Mouse (Mus musculus): Measurements from ENCODE around the gene Lacc1. TPM values are rescaled to one million over a fixed set of nuclear protein-coding genes. Genes with fewer than 3 reads are reported as not detected.
"Not testable (repeated sequence)": the region's sequence is repeated elsewhere in the genome, so short reads cannot be mapped to it uniquely, and the experiment has no call there.

The Lacc1 gene
- polyA plus RNA-seq, 1 experiment from 2014 or later: 1.7 TPM

DNA sequence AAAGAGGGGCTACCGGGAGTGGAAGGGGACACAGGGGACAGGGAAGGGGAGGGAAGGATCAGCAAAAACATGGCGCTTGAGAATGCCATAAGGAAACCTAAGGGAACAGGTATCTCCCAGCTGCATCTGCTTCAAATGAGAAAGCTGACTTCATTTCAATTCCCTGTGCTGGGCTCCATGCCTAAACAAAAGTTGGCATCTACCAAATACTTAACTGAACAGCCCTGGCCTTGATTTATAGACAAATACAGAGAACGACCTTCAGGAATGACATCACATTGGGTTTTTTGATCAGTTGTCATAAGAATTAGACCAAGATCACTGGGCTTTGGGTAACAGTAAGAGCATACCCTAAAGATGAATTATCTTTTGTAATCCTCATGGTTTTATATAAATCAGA lies 12.2 kb downstream of the Lacc1 start:
- H3K9me3 ChIP-seq: no peaks in the 10 kb centered on the region
- no peak overlapping the region for H3K9ac ChIP-seq (replicated peaks)
- no peak overlapping the region for H3K27ac ChIP-seq (replicated peaks)
- no peak overlapping the region for H3K4me3 ChIP-seq
- no peaks in the 10 kb centered on the region for H3K36me3 ChIP-seq
- H3K4me1 ChIP-seq: no peaks in the 10 kb centered on the region
- no peaks in the 10 kb centered on the region for H3K27me3 ChIP-seq
- ATAC-seq (replicated peaks): no peak
- 80% methylated on average over 3 of the region's 3 CpGs for WGBS
- H3K4me2 ChIP-seq (replicated peaks): no peak overlapping the region

DNA sequence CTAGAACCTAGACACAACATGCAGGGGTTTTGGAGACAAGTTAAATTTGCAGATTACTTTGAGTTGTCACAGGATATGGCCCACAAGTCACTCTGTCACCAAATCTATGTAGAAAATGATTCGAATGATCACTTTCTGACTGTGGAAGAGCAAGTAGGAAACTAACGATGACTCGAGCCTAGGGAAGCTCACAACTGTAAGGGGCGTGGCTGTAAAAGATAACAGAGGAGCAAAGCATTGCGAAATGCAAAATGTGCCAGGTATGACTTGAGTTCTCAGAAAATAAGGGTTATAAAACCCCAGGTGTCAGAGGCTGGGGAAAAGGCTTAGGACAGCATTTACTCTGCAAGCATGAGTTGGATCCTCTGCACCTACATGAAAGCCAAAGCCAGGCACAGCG lies 19.5 kb downstream of the Lacc1 start:
- Histone ChIP-seq H3K27ac (replicated peaks) (no peak overlapping the region), H3K36me3 (no peaks in the 10 kb centered on the region), H3K4me3 (no peak overlapping the region), H3K9me3 (no peaks in the 10 kb centered on the region), H3K4me1 (no peaks in the 10 kb centered on the region), H3K27me3 (no peaks in the 10 kb centered on the region), H3K4me2 (replicated peaks) (no peak overlapping the region), H3K9ac (replicated peaks) (no peak overlapping the region)
- no peak for ATAC-seq (replicated peaks)
- whole genome bisulfite sequencing: 88% methylated on average over 6 of the region's 6 CpGs

DNA sequence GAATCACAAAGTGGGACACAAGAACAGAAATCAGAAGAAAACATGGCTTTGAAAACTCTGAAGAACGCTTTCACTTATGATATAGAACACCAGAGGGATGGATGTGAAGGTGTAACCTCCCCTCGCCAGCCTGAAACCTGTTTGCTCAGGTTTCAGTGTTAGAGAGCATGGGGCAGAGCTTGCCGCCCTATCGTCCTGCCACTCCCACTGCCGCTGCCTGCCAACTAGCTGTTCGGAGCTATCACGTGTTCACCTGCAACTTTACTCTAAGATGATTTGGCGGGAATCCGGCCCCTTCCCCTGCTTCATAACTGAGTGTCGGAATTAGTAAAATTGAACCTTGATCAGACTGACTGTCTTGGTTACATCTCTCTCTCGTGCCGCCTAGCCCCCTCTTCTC lies 19.9 kb downstream of the Lacc1 start:
- not testable (repeated sequence) for H3K4me3 ChIP-seq; H3K36me3 ChIP-seq; H3K27me3 ChIP-seq; H3K9ac ChIP-seq (replicated peaks); H3K4me2 ChIP-seq (replicated peaks); H3K4me1 ChIP-seq; H3K9me3 ChIP-seq; H3K27ac ChIP-seq (replicated peaks); ATAC-seq (replicated peaks)
- 55% methylated on average over 12 of the region's 12 CpGs for WGBS

DNA sequence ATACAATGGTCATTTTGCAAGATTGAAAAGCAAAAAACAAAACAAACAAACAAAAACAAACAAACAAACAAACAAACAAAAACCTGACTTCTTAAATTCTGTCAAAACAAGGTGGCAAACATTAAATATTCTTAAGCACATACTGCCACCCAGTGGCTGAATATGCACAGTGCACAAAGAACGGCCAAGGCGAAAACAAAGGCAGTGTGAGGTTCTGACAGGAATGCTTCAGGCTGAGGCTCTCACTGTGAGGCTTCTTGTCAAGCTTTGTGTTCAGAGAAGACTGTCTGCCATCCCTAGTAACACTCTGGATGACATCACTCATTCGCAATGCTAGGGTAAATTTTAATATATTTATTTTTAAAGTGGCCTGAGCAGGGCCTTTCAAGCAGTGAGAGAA lies 24.9 kb downstream of the Lacc1 start:
- Histone ChIP-seq H3K4me2 (replicated peaks) (no peak overlapping the region), H3K4me1 (no peaks in the 10 kb centered on the region), H3K27me3 (no peaks in the 10 kb centered on the region), H3K9ac (replicated peaks) (0 out of 2 replicates have a peak overlapping the region, but pooled peaks have one; percentile 6), H3K9me3 (no peaks in the 10 kb centered on the region), H3K36me3 (no peaks in the 10 kb centered on the region), H3K4me3 (no peak overlapping the region), H3K27ac (replicated peaks) (0 out of 2 replicates have a peak overlapping the region, but pooled peaks have one; percentile 3)
- WGBS: 2% methylated on average over 3 of the region's 3 CpGs
- ATAC-seq (replicated peaks): peak; percentile 66; the same call in 1 of the 2 replicates

DNA sequence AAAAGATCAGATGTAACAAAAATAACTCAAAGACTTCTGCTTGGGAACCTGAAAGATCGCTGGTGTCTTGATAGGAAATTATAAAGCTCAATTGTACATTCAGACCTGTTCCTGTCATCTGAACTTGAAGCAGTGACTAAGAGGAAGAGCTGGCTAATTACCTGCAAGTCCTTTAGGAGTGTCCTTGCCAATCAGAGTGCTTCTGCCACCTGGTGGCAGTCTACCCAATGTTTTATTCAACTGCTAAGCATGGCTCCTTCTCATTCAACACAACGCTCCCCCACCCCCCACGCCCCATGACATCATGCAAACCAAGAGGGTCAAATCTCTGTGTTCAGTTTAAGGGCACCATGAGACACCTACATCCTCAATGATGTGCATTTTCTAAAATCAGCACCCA lies 28.5 kb downstream of the Lacc1 start:
- no peaks in the 10 kb centered on the region for H3K9me3 ChIP-seq
- peak; percentile 41; the same call in 1 of the 2 replicates for ATAC-seq (replicated peaks)
- 22% methylated on average over 3 of the region's 3 CpGs for WGBS
- H3K4me1 ChIP-seq: 0 out of 2 replicates have a peak, but pooled peaks cover 5% of the 10 kb centered on the region
- no peak overlapping the region for H3K27ac ChIP-seq (replicated peaks)
- H3K9ac ChIP-seq (replicated peaks): no peak overlapping the region
- H3K4me3 ChIP-seq: no peak overlapping the region
- no peaks in the 10 kb centered on the region for H3K27me3 ChIP-seq
- H3K4me2 ChIP-seq (replicated peaks): no peak overlapping the region
- no peaks in the 10 kb centered on the region for H3K36me3 ChIP-seq

DNA sequence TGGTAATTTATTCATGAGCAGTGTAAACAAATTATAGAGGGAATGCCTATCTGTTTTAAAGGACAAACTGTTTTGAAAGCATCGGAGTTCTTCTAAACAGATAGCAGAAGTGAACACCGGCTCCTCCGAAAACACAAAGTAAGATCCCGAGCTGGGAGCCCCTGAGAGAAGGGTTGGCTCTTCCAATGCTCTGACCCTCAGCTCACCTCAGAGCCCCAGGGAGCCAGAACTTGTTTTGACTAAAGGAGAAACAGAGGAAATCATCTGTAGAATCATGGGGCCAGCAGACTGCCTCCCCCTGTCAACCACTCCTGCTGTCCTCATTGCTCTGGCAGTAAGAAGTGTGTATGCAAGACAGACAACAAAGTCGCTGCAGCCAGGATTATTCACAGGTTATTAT lies 31.1 kb downstream of the Lacc1 start:
- no peaks in the 10 kb centered on the region for H3K27me3 ChIP-seq
- no peaks in the 10 kb centered on the region for H3K36me3 ChIP-seq
- 0 out of 2 replicates have a peak, but pooled peaks cover 5% of the 10 kb centered on the region for H3K4me1 ChIP-seq
- H3K27ac ChIP-seq (replicated peaks): no peak overlapping the region
- no peak overlapping the region for H3K4me3 ChIP-seq
- no peak for ATAC-seq (replicated peaks)
- H3K9ac ChIP-seq (replicated peaks): no peak overlapping the region
- no peak overlapping the region for H3K4me2 ChIP-seq (replicated peaks)
- no peaks in the 10 kb centered on the region for H3K9me3 ChIP-seq
- 73% methylated on average over 5 of the region's 5 CpGs for WGBS

DNA sequence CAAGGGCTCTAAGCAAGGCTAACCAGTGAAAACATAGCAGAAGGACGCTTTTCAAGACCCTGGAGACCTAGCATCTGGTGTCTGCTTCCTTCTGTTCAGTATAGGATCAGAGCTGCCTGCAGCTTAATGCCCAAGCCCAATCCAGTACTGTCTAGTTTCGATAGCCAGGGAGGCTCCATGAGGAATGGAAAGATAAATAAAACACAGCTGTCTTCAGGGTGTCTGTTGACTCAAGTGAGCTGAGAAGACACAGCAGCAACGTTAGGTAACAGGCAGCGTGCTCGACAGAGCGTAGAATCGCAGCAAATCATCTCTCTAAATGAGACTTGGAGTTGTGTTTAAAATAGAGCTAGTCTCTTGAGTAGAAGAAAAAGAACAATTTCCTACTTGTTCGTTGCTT lies 32.0 kb downstream of the Lacc1 start:
- H3K4me3 ChIP-seq: no peak overlapping the region
- 80% methylated on average over 8 of the region's 8 CpGs for WGBS
- H3K36me3 ChIP-seq: no peaks in the 10 kb centered on the region
- no peak overlapping the region for H3K4me2 ChIP-seq (replicated peaks)
- no peaks in the 10 kb centered on the region for H3K27me3 ChIP-seq
- no peak for ATAC-seq (replicated peaks)
- 0 out of 2 replicates have a peak, but pooled peaks cover 5% of the 10 kb centered on the region for H3K4me1 ChIP-seq
- H3K27ac ChIP-seq (replicated peaks): no peak overlapping the region
- H3K9ac ChIP-seq (replicated peaks): no peak overlapping the region
- H3K9me3 ChIP-seq: no peaks in the 10 kb centered on the region

DNA sequence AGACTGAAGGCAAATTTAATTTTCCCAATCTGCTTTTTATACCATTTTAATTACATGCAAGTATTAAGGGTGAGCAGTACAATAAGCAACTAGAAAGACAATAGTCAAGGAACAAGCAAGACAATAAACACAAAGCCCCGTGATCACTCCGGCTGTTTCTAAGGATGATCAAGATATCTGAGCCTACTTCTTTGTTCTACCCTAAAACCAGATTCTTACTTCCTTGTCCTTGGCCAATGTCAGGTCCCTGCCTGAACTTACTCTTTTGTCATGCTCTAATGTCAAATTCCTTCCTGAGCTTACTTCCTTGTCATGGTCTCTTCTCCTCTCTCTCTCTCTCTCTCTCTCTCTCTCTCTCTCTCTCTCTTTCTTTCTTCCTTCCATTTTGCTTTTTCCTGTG lies 46.4 kb downstream of the Lacc1 start:
- not testable (repeated sequence) for H3K36me3 ChIP-seq; H3K4me3 ChIP-seq; ATAC-seq (replicated peaks); H3K4me1 ChIP-seq; H3K27me3 ChIP-seq; H3K27ac ChIP-seq (replicated peaks); H3K9ac ChIP-seq (replicated peaks); H3K9me3 ChIP-seq; H3K4me2 ChIP-seq (replicated peaks)
- WGBS: 84% methylated on average over 2 of the region's 2 CpGs

DNA sequence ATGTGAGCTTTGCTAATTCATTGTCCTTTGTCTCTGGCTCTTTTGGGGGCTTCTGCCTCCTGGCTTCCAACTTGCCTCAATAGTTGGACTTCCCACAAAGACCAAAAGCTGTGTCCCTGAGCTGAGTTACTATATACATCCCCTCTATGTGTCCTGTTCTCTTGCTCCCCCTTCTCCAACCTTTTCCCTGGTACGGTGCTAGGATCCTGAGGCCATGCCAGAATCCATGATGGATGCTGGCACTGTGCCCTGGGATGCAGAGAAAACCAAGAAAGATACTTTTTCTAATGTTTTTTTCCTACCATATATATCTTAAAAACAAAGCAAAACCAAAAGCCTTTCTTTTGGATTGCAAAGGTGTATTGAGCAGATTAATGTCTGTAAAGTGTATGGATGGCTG lies 54.9 kb downstream of the Lacc1 start:
- Histone ChIP-seq H3K9ac (replicated peaks) (no peak overlapping the region), H3K9me3 (no peaks in the 10 kb centered on the region), H3K36me3 (no peaks in the 10 kb centered on the region), H3K27me3 (no peaks in the 10 kb centered on the region), H3K4me2 (replicated peaks) (no peak overlapping the region), H3K4me3 (no peak overlapping the region), H3K4me1 (peaks cover 6% of the 10 kb centered on the region), H3K27ac (replicated peaks) (peak overlapping the region; percentile 1; the same call in 1 of the 2 replicates)
- no peak for ATAC-seq (replicated peaks)
- 35% methylated on average over 1 of the region's 1 CpGs for WGBS

DNA sequence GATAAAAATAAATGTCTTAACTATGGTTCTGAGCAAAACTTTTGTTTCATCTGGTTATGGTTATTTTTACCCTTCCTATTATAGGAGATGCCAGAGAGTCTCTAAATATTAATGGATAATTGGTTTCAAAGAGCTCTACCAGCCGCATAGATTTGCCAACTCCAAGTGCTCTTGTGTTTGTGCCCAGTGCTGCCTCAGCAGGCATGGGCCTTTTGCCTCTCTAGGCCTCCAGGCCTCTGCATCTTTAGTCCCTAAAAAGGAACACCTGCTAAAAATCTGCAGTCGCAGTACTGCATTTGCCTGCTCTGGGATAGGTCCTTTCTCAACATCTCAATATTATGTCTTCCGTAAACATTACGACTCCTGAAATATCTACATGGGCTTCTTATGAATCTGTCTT lies 55.5 kb downstream of the Lacc1 start:
- Histone ChIP-seq H3K27me3 (no peaks in the 10 kb centered on the region), H3K9me3 (no peaks in the 10 kb centered on the region), H3K36me3 (no peaks in the 10 kb centered on the region), H3K4me3 (no peak overlapping the region), H3K4me2 (replicated peaks) (no peak overlapping the region), H3K4me1 (peaks cover 6% of the 10 kb centered on the region), H3K27ac (replicated peaks) (no peak overlapping the region), H3K9ac (replicated peaks) (no peak overlapping the region)
- ATAC-seq (replicated peaks): no peak
- 91% methylated on average over 4 of the region's 4 CpGs for WGBS

DNA sequence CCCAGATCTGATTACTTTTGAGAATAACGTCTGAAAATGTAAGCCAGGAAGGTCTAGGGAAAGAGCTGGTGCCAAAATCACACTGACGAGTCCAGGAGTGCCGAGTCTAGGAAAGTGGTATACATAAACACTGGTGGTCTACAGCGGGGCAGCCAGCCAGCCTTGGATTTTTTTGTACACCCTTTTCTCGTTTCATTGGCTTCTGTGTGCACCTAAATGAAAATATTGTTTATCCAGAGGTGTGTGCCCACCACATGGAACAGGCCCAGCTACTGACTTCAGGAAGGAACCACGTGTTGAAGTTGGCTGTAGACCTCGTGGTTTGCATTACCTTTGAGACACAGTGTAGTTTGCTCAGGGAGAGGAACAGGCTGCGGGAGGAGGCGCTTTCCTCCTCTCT lies 57.1 kb downstream of the Lacc1 start:
- H3K27ac ChIP-seq (replicated peaks): no peak overlapping the region
- no peaks in the 10 kb centered on the region for H3K27me3 ChIP-seq
- H3K4me2 ChIP-seq (replicated peaks): no peak overlapping the region
- H3K9ac ChIP-seq (replicated peaks): no peak overlapping the region
- H3K36me3 ChIP-seq: no peaks in the 10 kb centered on the region
- H3K4me1 ChIP-seq: peaks cover 6% of the 10 kb centered on the region
- no peaks in the 10 kb centered on the region for H3K9me3 ChIP-seq
- ATAC-seq (replicated peaks): no peak
- 64% methylated on average over 9 of the region's 9 CpGs for WGBS
- no peak overlapping the region for H3K4me3 ChIP-seq
